Mouse (Mus musculus): Measurements from ENCODE around the gene Hdhd3. TPM values are rescaled to one million over a fixed set of nuclear protein-coding genes. Genes with fewer than 3 reads are reported as not detected.

The Hdhd3 gene
- total and polyA plus RNA-seq, 3 experiments = 3.9 to 9.0 (median 4.0) TPM

- 65% methylated on average over 3 of the region's 3 CpGs for WGBS
Measured at GRCm38 (mm10) chr4:62459081-62459480, 44.2 kb downstream of the Hdhd3 start.

DNA sequence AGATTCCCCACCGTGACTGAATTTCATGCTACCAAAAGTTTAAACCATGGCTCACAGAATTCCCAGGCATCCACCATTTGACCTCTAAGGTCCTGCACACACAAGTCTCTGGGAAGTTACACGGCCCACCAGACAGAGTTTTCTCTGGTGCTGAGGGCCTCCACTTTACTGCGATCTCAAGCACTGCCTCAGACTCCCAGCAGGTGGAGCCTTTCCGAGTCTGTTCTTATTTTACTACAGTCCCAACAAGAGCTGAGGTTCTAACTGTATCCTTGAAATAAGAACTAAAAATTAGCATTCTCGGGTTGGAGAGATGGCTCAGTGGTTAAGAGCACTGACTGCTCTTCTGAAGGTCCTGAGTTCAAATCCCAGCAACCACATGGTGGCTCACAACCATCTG, 48.3 kb downstream of the Hdhd3 start:
- H3K27me3 ChIP-seq (ENCODE audit: control insufficient read depth, insufficient read depth, low read length) = no peaks in the 10 kb centered on the region
- H3K9ac ChIP-seq (ENCODE audit: low read depth, low read length) = no peak overlapping the region
- H3K79me2 ChIP-seq (replicated peaks; ENCODE audit: control insufficient read depth, insufficient read depth, low read length) = no peaks in the 10 kb centered on the region
- TF ChIP-seq CTCF (IDR thresholded peaks at IDR 0.05) (peak; percentile 81), POLR2A (IDR thresholded peaks at IDR 0.05; ENCODE audit: insufficient read depth, low read depth, low read length) (no peak)
- no peaks in the 10 kb centered on the region for H3K36me3 ChIP-seq (ENCODE audit: control insufficient read depth, insufficient read depth, low read length)
- no peak overlapping the region for H3K4me3 ChIP-seq
- peak; percentile 20 to 47 for DNase-seq
- intact Hi-C loops (cut with DNase I) = loop anchor here (5.0 kb wide), 2 partner anchors 52 to 307 kb away; no protein-coding TSS in a partner anchor
- no peak overlapping the region for H3K27ac ChIP-seq
- WGBS = 49% methylated on average over 5 of the region's 5 CpGs
- no peaks in the 10 kb centered on the region for H3K4me1 ChIP-seq (ENCODE audit: control insufficient read depth, insufficient read depth, low read length)

More at GRCm38 (mm10) chr4:62459081-62459480, 44.2 kb downstream of the Hdhd3 start:
- Histone ChIP-seq H3K4me1 (ENCODE audit: control insufficient read depth, insufficient read depth, low read length) (no peaks in the 10 kb centered on the region), H3K9ac (ENCODE audit: low read depth, low read length) (no peak overlapping the region), H3K27me3 (ENCODE audit: control insufficient read depth, insufficient read depth, low read length) (no peaks in the 10 kb centered on the region), H3K27ac (no peak overlapping the region), H3K4me3 (no peak overlapping the region), H3K79me2 (replicated peaks; ENCODE audit: control insufficient read depth, insufficient read depth, low read length) (no peaks in the 10 kb centered on the region), H3K36me3 (ENCODE audit: control insufficient read depth, insufficient read depth, low read length) (no peaks in the 10 kb centered on the region)
- DNase-seq = no peak
- no peak for TF ChIP-seq CTCF (IDR thresholded peaks at IDR 0.05)
- TF ChIP-seq POLR2A (IDR thresholded peaks at IDR 0.05; ENCODE audit: insufficient read depth, low read depth, low read length) = no peak
- no peak for TF ChIP-seq EP300 (IDR thresholded peaks at IDR 0.05; ENCODE audit: insufficient read depth, low read depth, low read length)
- intact Hi-C loops (cut with DNase I) = loop anchor here (5.0 kb wide), 2 partner anchors 48 to 303 kb away; no protein-coding TSS in a partner anchor

Other genes starting within 250 kb of the Hdhd3 start
- gene Slc31a2, start 240.9 kb downstream of the Hdhd3 start, total RNA-seq (2021) = 10 to 100 TPM; 19.9 to 22.9 TPM
- gene Slc31a2, start 240.9 kb downstream of the Hdhd3 start, polyA plus RNA-seq (2012; rRNA removed) = 19.1 and 27.8 TPM in 2 replicates
- gene Fkbp15, start 142.9 kb downstream of the Hdhd3 start, total RNA-seq (2021) = 10 to 100 TPM; 16.6 to 19.6 TPM
- gene Fkbp15, start 142.9 kb downstream of the Hdhd3 start, polyA plus RNA-seq (2012; rRNA removed) = 14.7 and 19.4 TPM in 2 replicates
- 10 to 100 TPM; 17.4 to 19.1 TPM for gene Slc31a1, start 142.7 kb downstream of the Hdhd3 start, total RNA-seq (2021)
- gene Slc31a1, start 142.7 kb downstream of the Hdhd3 start, polyA plus RNA-seq (2012; rRNA removed) = 14.8 and 25.5 TPM in 2 replicates
- gene Cdc26, start 94.8 kb downstream of the Hdhd3 start, total RNA-seq (2021) = 10 to 100 TPM; 44.6 to 47.7 TPM
- 23.8 and 49.8 TPM in 2 replicates for gene Cdc26, start 94.8 kb downstream of the Hdhd3 start, polyA plus RNA-seq (2012; rRNA removed)
- gene Prpf4, start 94.7 kb downstream of the Hdhd3 start, total RNA-seq (2021) = 1 to 10 TPM; 9.9 TPM
- 7.4 and 11.3 TPM in 2 replicates for gene Prpf4, start 94.7 kb downstream of the Hdhd3 start, polyA plus RNA-seq (2012; rRNA removed)
- gene Rnf183, start 68.2 kb downstream of the Hdhd3 start, total RNA-seq (2021) = not detected
- gene Rnf183, start 68.2 kb downstream of the Hdhd3 start, polyA plus RNA-seq (2012; rRNA removed) = not detected in 2 replicates
- under 1 TPM; 0.20 to 0.57 TPM for gene Wdr31, start 32.6 kb downstream of the Hdhd3 start, total RNA-seq (2021)
- gene Wdr31, start 32.6 kb downstream of the Hdhd3 start, polyA plus RNA-seq (2012; rRNA removed) = 0.35 and 0.50 TPM in 2 replicates
- under 1 TPM; 0.09 to 0.13 TPM for gene Bspry, start 23.4 kb downstream of the Hdhd3 start, total RNA-seq (2021)
- gene Bspry, start 23.4 kb downstream of the Hdhd3 start, polyA plus RNA-seq (2012; rRNA removed) = 0.41 and 1.2 TPM in 2 replicates
- gene Alad, start 16.5 kb upstream of the Hdhd3 start, total RNA-seq (2021) = 10 to 100 TPM; 65.6 to 70.8 TPM
- gene Alad, start 16.5 kb upstream of the Hdhd3 start, polyA plus RNA-seq (2012; rRNA removed) = 123 and 126 TPM in 2 replicates
- 10 to 100 TPM; 16.1 to 19.1 TPM for gene Pole3, start 21.6 kb upstream of the Hdhd3 start, total RNA-seq (2021)
- gene Pole3, start 21.6 kb upstream of the Hdhd3 start, polyA plus RNA-seq (2012; rRNA removed) = 10.5 and 18.0 TPM in 2 replicates
- not detected for gene 4933430I17Rik, start 21.9 kb upstream of the Hdhd3 start, total RNA-seq (2021)
- gene 4933430I17Rik, start 21.9 kb upstream of the Hdhd3 start, polyA plus RNA-seq (2012; rRNA removed) = not detected in 2 replicates
- gene Rgs3, start 56.4 kb upstream of the Hdhd3 start, total RNA-seq (2021) = 10 to 100 TPM; 23.5 to 33.7 TPM
- gene Rgs3, start 56.4 kb upstream of the Hdhd3 start, polyA plus RNA-seq (2012; rRNA removed) = 48.1 and 49.4 TPM in 2 replicates

Data from heart, adult 2 months (tissue).